Mouse (Mus musculus) CH12.LX (cell line): ENCODE measurements around the gene Nbea. TPM values are rescaled to one million over a fixed set of nuclear protein-coding genes. Genes with fewer than 3 reads are reported as not detected.

Source experiments
- DNase-seq: peaks from one replicate; pipeline ENCODE4 v3.0.0-alpha.2; 2013; ENCODE audit errors: extremely low read depth
- H3K27ac ChIP-seq: 2 replicates; pipeline ENCODE4 v1.5.1; 2012; ENCODE audit warnings: low read depth, mild to moderate bottlenecking, control low read depth, moderate library complexity; ENCODE audit not compliant: insufficient read depth
- H3K27me3 ChIP-seq: replicated peaks from 2 replicates; pipeline ENCODE3; 2012; ENCODE audit warnings: inconsistent platforms
- H3K36me3 ChIP-seq, 2 experiments: replicated peaks in 1 of 2; 2 replicates each; pipeline versions ENCODE3 to v1.6.1; 2012; ENCODE audit warnings: inconsistent platforms in 1 of 2, low read length in 1 of 2, mild to moderate bottlenecking in 1 of 2, mixed read lengths in 1 of 2, moderate library complexity in 1 of 2; ENCODE audit not compliant: control insufficient read depth in 1 of 2, insufficient read depth in 1 of 2
- H3K4me1 ChIP-seq, 2 experiments: 2 replicates each; pipeline ENCODE4 v1.6.1; 2012; ENCODE audit warnings: inconsistent platforms in 1 of 2, moderate library complexity in 1 of 2; ENCODE audit not compliant: insufficient read depth in 2 of 2, control insufficient read depth in 1 of 2
- H3K4me2 ChIP-seq: 2 replicates; pipeline ENCODE4 v1.6.1; 2012; ENCODE audit warnings: low read depth, mild to moderate bottlenecking, control low read depth; ENCODE audit not compliant: poor library complexity, insufficient read depth, severe bottlenecking
- H3K4me3 ChIP-seq, 3 experiments: fragments of 150-350 bp in 1 of 3; sonication (generic) in 1 of 3; replicated peaks in 1 of 3; 2 replicates each; pipeline versions ENCODE3 to v1.5.1; 2011 to 2012; ENCODE audit warnings: low read depth in 2 of 3, low read length in 2 of 3, mild to moderate bottlenecking in 2 of 3, moderate library complexity in 2 of 3, control low read depth in 1 of 3, improper control_type of control experiment in 1 of 3, inconsistent platforms in 1 of 3, mixed read lengths in 1 of 3; ENCODE audit not compliant: poor library complexity in 1 of 3
- H3K79me2 ChIP-seq: replicated peaks from 2 replicates; pipeline ENCODE4 v1.6.1; 2012; ENCODE audit warnings: mild to moderate bottlenecking, moderate library complexity; ENCODE audit not compliant: control insufficient read depth, poor library complexity, insufficient read depth, severe bottlenecking; ENCODE audit errors: extremely low read depth
- H3K9ac ChIP-seq: 2 replicates; pipeline ENCODE4 v1.6.1; 2012; ENCODE audit warnings: low read depth, mild to moderate bottlenecking, control low read depth, moderate library complexity; ENCODE audit not compliant: insufficient read depth
- H3K9me3 ChIP-seq: replicated peaks from 2 replicates; pipeline ENCODE3; 2012; ENCODE audit warnings: low read length, inconsistent platforms, mixed read lengths
- BHLHE40 ChIP-seq: IDR thresholded peaks from 2 replicates; pipeline ENCODE4 v1.6.1; 2011; ENCODE audit warnings: mild to moderate bottlenecking, low read depth, low read length, improper control_type of control experiment
- CHD1 ChIP-seq: IDR thresholded peaks from 2 replicates; pipeline ENCODE4 v1.6.1; 2012; ENCODE audit warnings: low read depth, low read length, improper control_type of control experiment, inconsistent platforms
- CHD2 ChIP-seq: IDR thresholded peaks from 2 replicates; pipeline ENCODE4 v1.6.1; 2011; ENCODE audit warnings: low read length, improper control_type of control experiment
- CTCF ChIP-seq, 2 experiments: IDR thresholded peaks in 1 of 2; conservative IDR thresholded peaks in 1 of 2; 2 replicates each; pipeline ENCODE4 v1.5.1; 2011 to 2012; ENCODE audit warnings: low read depth in 2 of 2, low read length in 2 of 2, improper control_type of control experiment in 1 of 2, inconsistent platforms in 1 of 2, mild to moderate bottlenecking in 1 of 2, moderate library complexity in 1 of 2
- E2F4 ChIP-seq: IDR thresholded peaks from 2 replicates; pipeline ENCODE4 v1.6.1; 2011; ENCODE audit warnings: low read depth, low read length, improper control_type of control experiment; ENCODE audit not compliant: insufficient replicate concordance
- ELF1 ChIP-seq: IDR thresholded peaks from 2 replicates; pipeline ENCODE4 v1.6.1; 2014; ENCODE audit warnings: low read depth, mild to moderate bottlenecking, inconsistent platforms, low read length, improper control_type of control experiment
- EP300 ChIP-seq: IDR thresholded peaks from 2 replicates; pipeline ENCODE4 v1.6.1; 2011; ENCODE audit warnings: low read length, improper control_type of control experiment
- ETS1 ChIP-seq: conservative IDR thresholded peaks from 2 replicates; pipeline ENCODE4 v1.6.1; 2012; ENCODE audit warnings: low read depth, mild to moderate bottlenecking, inconsistent platforms, low read length, improper control_type of control experiment, moderate library complexity
- GABPA ChIP-seq: IDR thresholded peaks from 2 replicates; pipeline ENCODE4 v1.6.1; 2012; ENCODE audit warnings: low read depth, low read length, improper control_type of control experiment, inconsistent platforms; ENCODE audit not compliant: insufficient replicate concordance
- JUN ChIP-seq: IDR thresholded peaks from 2 replicates; pipeline ENCODE4 v1.6.1; 2011; ENCODE audit warnings: low read depth, mild to moderate bottlenecking, low read length, improper control_type of control experiment, moderate library complexity; ENCODE audit not compliant: insufficient read depth
- JUND ChIP-seq: conservative IDR thresholded peaks from 2 replicates; pipeline ENCODE4 v1.6.1; 2011; ENCODE audit warnings: low read depth, low read length, improper control_type of control experiment
- KAT2A ChIP-seq: IDR thresholded peaks from 2 replicates; pipeline ENCODE4 v1.6.1; 2012; ENCODE audit warnings: low read length, improper control_type of control experiment, inconsistent platforms; ENCODE audit not compliant: insufficient replicate concordance
- MAX ChIP-seq: IDR thresholded peaks from 2 replicates; pipeline ENCODE4 v1.6.1; 2011; ENCODE audit warnings: low read length, improper control_type of control experiment
- MAZ ChIP-seq: IDR thresholded peaks from 2 replicates; pipeline ENCODE4 v1.6.1; 2012; ENCODE audit warnings: low read depth, mild to moderate bottlenecking, inconsistent platforms, low read length, improper control_type of control experiment, moderate library complexity
- MXI1 ChIP-seq: IDR thresholded peaks from 2 replicates; pipeline ENCODE4 v1.6.1; 2011; ENCODE audit warnings: mild to moderate bottlenecking, low read depth, low read length, improper control_type of control experiment
- MYC ChIP-seq: IDR thresholded peaks from 2 replicates; pipeline ENCODE4 v1.6.1; 2011; ENCODE audit warnings: low read depth, mild to moderate bottlenecking, improper control_type of control experiment, low read length
- NELFE ChIP-seq: IDR thresholded peaks from 2 replicates; pipeline ENCODE4 v1.6.1; 2011; ENCODE audit warnings: low read depth, low read length, improper control_type of control experiment
- PAX5 ChIP-seq: IDR thresholded peaks from 2 replicates; pipeline ENCODE4 v1.6.1; 2012; ENCODE audit warnings: low read length, inconsistent platforms, mixed read lengths
- POLR2AphosphoS2 ChIP-seq: IDR thresholded peaks from 2 replicates; pipeline ENCODE4 v1.6.1; 2011; ENCODE audit warnings: low read depth, low read length, improper control_type of control experiment
- RCOR1 ChIP-seq: conservative IDR thresholded peaks from 2 replicates; pipeline ENCODE4 v1.6.1; 2012; ENCODE audit warnings: low read depth, mild to moderate bottlenecking, inconsistent platforms, low read length, improper control_type of control experiment
- SIN3A ChIP-seq: IDR thresholded peaks from 2 replicates; pipeline ENCODE4 v1.6.1; 2012; ENCODE audit warnings: low read length, improper control_type of control experiment, inconsistent platforms
- TCF12 ChIP-seq: IDR thresholded peaks from 2 replicates; pipeline ENCODE4 v1.6.1; 2014; ENCODE audit warnings: low read depth, mild to moderate bottlenecking, inconsistent platforms, low read length, improper control_type of control experiment
- USF1 ChIP-seq: IDR thresholded peaks from 2 replicates; pipeline ENCODE4 v1.6.1; 2014; ENCODE audit warnings: low read depth, mild to moderate bottlenecking, inconsistent platforms, low read length, improper control_type of control experiment
- ZC3H11A ChIP-seq: IDR thresholded peaks from 2 replicates; pipeline ENCODE4 v1.6.1; 2012; ENCODE audit warnings: low read depth, mild to moderate bottlenecking, inconsistent platforms, low read length, improper control_type of control experiment
- ZNF384 ChIP-seq: IDR thresholded peaks from 2 replicates; pipeline ENCODE4 v1.6.1; 2012; ENCODE audit warnings: low read depth, low read length, improper control_type of control experiment, inconsistent platforms
- dilution Hi-C: fragments of 300-500 bp; cut with MboI; formaldehyde crosslinking; loops from 2 replicates; pipeline ENCODE4 v1.14.3; 2020; ENCODE audit warnings: low sequenced_read_pairs; ENCODE audit not compliant: extremely low pct_unique_long_range_greater_than_20kb, extremely low pct_ligation_motif_present
- in situ Hi-C: fragments of 300-500 bp; cut with MboI; formaldehyde crosslinking; loops from 3 replicates; pipeline ENCODE4 v1.14.3; 2019; ENCODE audit warnings: low sequenced_read_pairs, low pct_ligation_motif_present, low pct_unique_long_range_greater_than_20kb, mixed read lengths
- polyA plus RNA-seq: library from polyadenylated mRNA; unstranded; fragments of >175 nt; gene quantifications from 2 replicates; pipeline ENCODE4 v1.2.1, GENCODE M21; 2012; ENCODE audit warnings: low read depth; ENCODE audit not compliant: insufficient read length
- total RNA-seq, 2 experiments: library from RNA; depleted of rRNA; stranded (reverse); fragments of 300-350 nt in 1 of 2; fragments of >200 nt in 1 of 2; gene quantifications; 2 replicates each; pipeline ENCODE4 v1.2.3; 2012 to 2014

Gene Nbea
- total and polyA plus RNA-seq, 3 experiments, result 0.04 TPM; not detected in 2

- H3K4me2 ChIP-seq, result no peak overlapping the region
- H3K27ac ChIP-seq, result no peak overlapping the region
- dilution Hi-C loops, result no loop called here
- no peak for DNase-seq
- no peak for TF ChIP-seq CTCF (conservative IDR thresholded peaks at IDR 0.05 in 1 of 2, IDR thresholded peaks at IDR 0.05 in 1 of 2; ENCODE audit: low read depth in 2 of 2, low read length in 2 of 2)
- TF ChIP-seq POLR2AphosphoS2, result no peak
- TF ChIP-seq NELFE, result no peak
- TF ChIP-seq RCOR1, result no peak
- no peak for TF ChIP-seq MAX
- no peak for TF ChIP-seq ETS1
- no peak for TF ChIP-seq EP300
- TF ChIP-seq CHD1, result no peak
- no peak for TF ChIP-seq MYC
- no peak for TF ChIP-seq USF1
- TF ChIP-seq ELF1, result no peak
- no peak for TF ChIP-seq BHLHE40
- TF ChIP-seq CHD2, result no peak
- no peak for TF ChIP-seq JUND
- H3K27me3 ChIP-seq, result no peaks in the 10 kb centered on the region
- H3K9me3 ChIP-seq, result peaks cover 65% of the 10 kb centered on the region
- no peak overlapping the region for H3K4me3 ChIP-seq
- in situ Hi-C loops, result no loop called here
- H3K36me3 ChIP-seq, result no peaks in the 10 kb centered on the region
- H3K9ac ChIP-seq, result no peak overlapping the region
- H3K4me1 ChIP-seq, result no peaks in the 10 kb centered on the region
- H3K79me2 ChIP-seq, result no peaks in the 10 kb centered on the region
Observed at GRCm38 (mm10) chr3:55768654-55769053, 414.8 kb downstream of the Nbea start.

- no peaks in the 10 kb centered on the region for H3K36me3 ChIP-seq
- in situ Hi-C loops (no loop called here), dilution Hi-C loops (no loop called here)
- H3K27me3 ChIP-seq, result no peaks in the 10 kb centered on the region
- no peak for DNase-seq
- H3K4me3 ChIP-seq, result no peak overlapping the region
- H3K9me3 ChIP-seq, result peaks cover 71% of the 10 kb centered on the region
- no peak for TF ChIP-seq ZC3H11A
- no peak for TF ChIP-seq PAX5
- TF ChIP-seq TCF12, result no peak
- no peak for TF ChIP-seq E2F4
- no peak for TF ChIP-seq NELFE
- TF ChIP-seq MYC, result no peak
- no peak for TF ChIP-seq JUN
- no peak for TF ChIP-seq KAT2A
- no peak for TF ChIP-seq CHD1
- TF ChIP-seq JUND, result no peak
- TF ChIP-seq RCOR1, result no peak
- TF ChIP-seq MAZ, result no peak
- no peak for TF ChIP-seq CHD2
- no peak for TF ChIP-seq GABPA
- no peak for TF ChIP-seq POLR2AphosphoS2
- no peak for TF ChIP-seq SIN3A
- no peak for TF ChIP-seq USF1
- TF ChIP-seq ZNF384, result no peak
- no peak for TF ChIP-seq MXI1
- TF ChIP-seq, all 38 proteins: peak for 0
- Histone ChIP-seq H3K9ac (no peak overlapping the region), H3K4me1 (no peaks in the 10 kb centered on the region), H3K27ac (no peak overlapping the region), H3K79me2 (no peaks in the 10 kb centered on the region), H3K4me2 (no peak overlapping the region)
Observed at GRCm38 (mm10) chr3:55763591-55763990, 419.9 kb downstream of the Nbea start.
